Mouse (Mus musculus): Measurements from ENCODE around the gene Cxcl13.

Gene Cxcl13

DNA sequence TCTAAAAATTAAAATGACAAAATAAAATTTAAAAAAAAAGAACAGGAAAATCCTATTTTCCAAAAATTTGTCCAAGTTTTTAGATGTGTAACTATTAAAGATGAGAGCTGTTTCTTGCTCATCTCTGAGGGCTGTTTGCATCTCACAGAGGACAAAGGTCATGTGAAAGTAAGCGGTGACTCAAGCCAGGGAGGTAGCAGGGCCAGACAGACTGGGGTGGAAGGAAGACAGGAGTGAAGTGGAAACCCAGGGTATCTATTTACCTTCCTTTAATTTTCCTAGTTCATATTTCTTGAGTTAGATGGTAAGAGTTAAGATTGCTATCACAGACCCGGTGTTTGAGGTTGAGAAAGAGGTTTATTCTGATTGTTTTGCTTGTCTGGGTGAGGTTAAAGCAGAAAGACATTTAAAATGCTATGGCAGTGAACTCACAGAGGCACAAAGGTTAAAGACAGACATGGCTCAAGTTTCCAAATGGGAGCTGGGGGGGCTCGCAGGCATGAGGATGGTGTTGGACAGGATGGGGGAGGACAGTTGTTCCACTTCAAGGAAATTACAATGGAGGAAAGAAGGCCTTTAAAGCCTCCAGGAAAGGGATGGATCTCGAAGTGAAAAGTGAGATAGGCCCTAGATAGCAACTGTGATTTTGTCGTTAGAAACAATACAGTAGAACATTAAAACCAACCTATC, 27.2 kb downstream of the Cxcl13 start:
- no peak for DNase-seq (ENCODE audit: low read depth)

DNA sequence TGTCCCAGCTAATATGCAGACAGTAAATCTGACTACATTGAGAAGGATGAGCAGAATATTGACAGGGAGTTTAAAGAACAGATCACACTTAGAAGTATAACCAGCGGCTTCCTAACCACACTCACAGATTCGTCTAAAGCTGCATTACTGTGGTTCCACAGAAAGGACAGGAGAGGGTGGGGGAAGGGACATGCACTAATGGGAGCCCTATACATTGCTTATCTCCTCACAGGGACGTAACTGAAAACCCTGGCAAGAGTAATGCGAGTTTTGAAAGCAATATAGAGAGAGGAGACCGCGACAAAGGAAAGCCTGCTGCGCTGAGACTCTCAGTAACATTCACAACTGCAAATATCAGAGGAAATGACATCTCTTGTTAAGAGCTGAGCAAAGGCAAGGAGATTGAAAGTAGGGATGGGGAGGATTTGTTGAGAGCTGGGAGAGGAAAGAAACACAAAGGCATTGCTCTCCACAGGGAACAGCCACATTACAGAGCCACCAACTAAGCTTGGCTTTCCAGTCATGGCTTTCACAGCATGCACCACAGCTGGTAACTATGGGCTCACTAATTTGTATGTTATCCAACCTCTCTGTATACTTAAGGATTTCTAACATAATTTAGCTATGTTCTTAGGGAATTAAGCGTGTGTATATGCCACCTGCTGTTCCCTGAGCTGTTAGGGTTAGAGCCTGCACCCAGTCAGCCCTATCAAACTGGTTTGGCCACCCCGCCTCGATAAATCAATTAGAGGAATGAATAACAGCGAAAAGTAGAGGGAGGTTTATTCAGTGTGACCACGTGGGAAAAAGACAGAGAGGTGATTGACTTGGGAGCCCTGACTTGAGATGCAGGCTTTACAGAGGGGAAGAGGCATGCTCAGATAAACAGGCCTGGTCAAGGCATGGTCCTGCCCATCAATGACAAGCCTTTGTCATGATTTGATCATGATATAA, 34.9 kb downstream of the Cxcl13 start:
- no peak for DNase-seq (ENCODE audit: low read depth)

DNA sequence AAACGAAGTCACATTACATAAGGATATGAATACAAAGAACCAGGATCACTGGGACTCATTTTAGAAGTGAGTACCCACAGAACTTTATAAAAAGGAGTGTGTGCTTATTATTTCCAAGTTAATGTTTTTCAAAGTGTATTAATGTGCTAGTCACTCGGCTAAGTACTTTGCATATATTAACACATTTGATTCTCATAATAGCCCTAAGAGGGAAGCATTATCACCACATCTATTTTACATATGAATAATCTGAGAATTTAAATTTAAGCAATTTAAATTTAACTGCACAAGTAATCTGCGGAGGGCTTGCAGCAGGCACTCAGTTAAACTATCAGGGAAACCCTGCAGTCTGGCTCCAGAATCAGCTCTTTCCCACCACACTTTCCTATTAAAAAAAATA, 40.5 kb downstream of the Cxcl13 start:
- no peak for DNase-seq (ENCODE audit: low read depth)

DNA sequence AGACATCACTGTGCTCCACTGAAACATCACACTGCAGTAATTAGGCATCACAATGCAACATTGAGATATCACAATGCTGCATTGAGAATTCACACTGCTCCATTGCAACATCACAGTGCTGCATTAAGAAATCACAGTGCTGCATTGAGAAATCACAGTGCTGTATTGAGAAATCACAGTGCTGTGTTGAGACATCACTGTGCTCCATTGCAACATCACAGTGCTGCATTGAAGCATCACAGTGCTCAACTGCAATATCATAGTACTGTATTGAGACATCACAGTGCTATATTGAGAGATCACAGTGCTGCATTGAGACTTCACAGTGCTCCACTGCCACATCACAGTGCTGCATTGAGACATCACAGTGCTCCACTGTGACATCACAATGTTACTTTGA, 46.6 kb downstream of the Cxcl13 start:
- DNase-seq (ENCODE audit: low read depth), result no peak

DNA sequence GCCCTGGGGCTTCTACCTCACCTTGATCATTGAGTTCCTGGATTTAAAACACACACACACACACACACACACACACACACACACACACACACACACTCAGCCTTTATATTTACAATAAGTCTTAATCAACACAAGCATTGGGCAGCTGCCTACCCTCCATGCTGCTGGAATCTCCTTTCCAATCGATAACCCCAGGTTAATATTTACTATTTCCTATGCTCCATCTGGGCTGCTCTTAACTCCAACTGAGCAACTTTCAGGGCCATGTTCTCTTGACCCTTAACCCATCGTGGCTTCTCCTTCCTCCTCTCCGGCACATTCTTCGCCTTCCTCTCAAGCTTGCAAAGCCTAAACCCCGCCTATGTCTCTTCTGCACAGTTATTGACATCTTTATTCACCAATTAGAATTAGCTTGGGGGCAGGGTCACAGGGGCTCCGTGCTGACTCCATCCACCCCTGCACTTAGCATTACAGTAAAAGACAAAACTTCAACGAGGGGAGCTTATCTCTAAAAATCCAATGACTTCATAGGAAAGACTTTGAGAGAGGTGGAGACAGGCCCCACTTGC, 51.6 kb downstream of the Cxcl13 start:
- DNase-seq (ENCODE audit: low read depth), result no peak

DNA sequence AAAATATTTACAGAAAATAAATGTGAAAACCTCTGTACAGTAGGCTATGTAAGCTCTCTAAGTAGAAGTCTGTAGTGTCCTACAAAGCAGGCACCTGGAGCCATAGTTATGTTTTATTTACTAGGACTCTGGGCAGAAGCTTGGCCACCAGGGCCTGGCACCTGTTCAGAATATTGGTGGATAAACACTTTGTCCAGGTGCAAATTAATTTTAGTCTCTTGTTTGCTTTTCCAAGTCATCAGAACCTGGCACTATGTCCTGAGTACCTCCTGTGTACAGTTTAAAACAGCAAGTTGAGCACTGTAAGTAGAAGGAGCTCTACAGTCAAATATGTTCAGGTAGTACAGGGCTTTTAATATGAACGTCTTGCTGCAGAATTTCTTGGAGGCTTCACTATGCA, 52.3 kb downstream of the Cxcl13 start:
- no peak for DNase-seq (ENCODE audit: low read depth)

Data from fibroblast of lung, adult 2 months (primary cell).